Mouse (Mus musculus): Measurements from ENCODE around the gene Prl7a2. TPM values are rescaled to one million over a fixed set of nuclear protein-coding genes. Genes with fewer than 3 reads are reported as not detected.

Gene Prl7a2
- not detected for polyA plus RNA-seq (2017; shearing (Covaris generic))

GRCm38 (mm10) chr13:27667936-27668335 lies at the start of gene Prl7a2:
Prl7a2 (minus strand) TSS chr13:27668036.

GRCm38 (mm10) chr13:27716636-27717035 lies 48.8 kb upstream of the Prl7a2 start, which contains the start of gene Prl7d1:
Prl7d1 (minus strand) TSS chr13:27716736.

GRCm38 (mm10) chr13:27642393-27642792 lies 25.4 kb downstream of the Prl7a2 start, which contains the start of gene Prl7a1:
Prl7a1 (minus strand) TSS chr13:27642493.

GRCm38 (mm10) chr13:27610482-27610881 lies 57.4 kb downstream of the Prl7a2 start, which contains the start of gene Prl7b1:
Prl7b1 (minus strand) TSS chr13:27610582.

Other genes starting within 250 kb of the Prl7a2 start
- gene Prl8a6, start 229.3 kb downstream of the Prl7a2 start, polyA plus RNA-seq (2017; shearing (Covaris generic)) = not detected
- gene Prl8a8, start 154.8 kb downstream of the Prl7a2 start, polyA plus RNA-seq (2017; shearing (Covaris generic)) = not detected
- not detected for gene Prl8a9, start 103.4 kb downstream of the Prl7a2 start, polyA plus RNA-seq (2017; shearing (Covaris generic))
- gene Prl8a1, start 85.9 kb downstream of the Prl7a2 start, polyA plus RNA-seq (2017; shearing (Covaris generic)) = not detected
- gene Prl7b1, start 57.5 kb downstream of the Prl7a2 start, polyA plus RNA-seq (2017; shearing (Covaris generic)) = not detected
- not detected for gene Prl7a1, start 25.5 kb downstream of the Prl7a2 start, polyA plus RNA-seq (2017; shearing (Covaris generic))
- gene Prl7d1, start 48.7 kb upstream of the Prl7a2 start, polyA plus RNA-seq (2017; shearing (Covaris generic)) = not detected
- not detected for gene Prl7c1, start 112.8 kb upstream of the Prl7a2 start, polyA plus RNA-seq (2017; shearing (Covaris generic))
- not detected for gene Prl2a1, start 133.6 kb upstream of the Prl7a2 start, polyA plus RNA-seq (2017; shearing (Covaris generic))
- gene Prl2c1, start 181.3 kb upstream of the Prl7a2 start, polyA plus RNA-seq (2017; shearing (Covaris generic)) = not detected

Data from effector memory CD4-positive, alpha-beta T cell, adult 7 months (primary cell).